Mouse (Mus musculus) monocyte, adult 5-6 weeks (primary cell): ENCODE data around the gene Mrps27. TPM values are rescaled to one million over a fixed set of nuclear protein-coding genes. Genes with fewer than 3 reads are reported as not detected.

Experiments
- ATAC-seq: fragments of 153-309, 156-312 bp; replicated peaks from 2 replicates; pipeline ENCODE4 v1.8.0; 2017; ENCODE audit warnings: mild to moderate bottlenecking; ENCODE audit not compliant: low TSS enrichment, insufficient number of reproducible peaks, severe bottlenecking, poor library complexity, low FRiP score
- total RNA-seq: library from RNA; stranded (forward); fragments of 200-1000, 200-491, 200-594 nt; gene quantifications from 3 replicates; pipeline ENCODE4 v1.2.3, GENCODE M21; 2017

Mrps27 gene
- total RNA-seq, 1 experiment from 2014 or later: 12.3 TPM

DNA sequence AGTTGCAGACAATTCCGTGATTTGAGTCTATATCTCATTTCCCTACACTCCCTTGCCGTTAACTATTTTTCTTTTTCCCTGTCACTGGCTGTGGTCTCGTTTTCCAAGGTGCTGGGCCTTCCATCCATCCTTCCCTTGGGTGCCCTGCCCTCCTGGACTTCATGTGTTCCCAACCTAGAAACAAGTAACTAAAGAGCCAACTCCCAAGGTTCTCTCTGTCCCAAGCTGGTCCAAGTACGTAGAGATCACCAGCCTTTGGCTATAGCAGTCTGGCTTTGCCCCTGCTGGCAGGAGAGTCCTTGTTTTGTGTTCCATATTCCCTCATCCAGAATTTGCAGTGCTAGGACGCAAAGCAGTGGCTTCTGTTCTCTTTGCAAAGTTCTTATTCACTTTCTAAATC is 106.7 kb downstream of the Mrps27 start:
- ATAC-seq: no peak

DNA sequence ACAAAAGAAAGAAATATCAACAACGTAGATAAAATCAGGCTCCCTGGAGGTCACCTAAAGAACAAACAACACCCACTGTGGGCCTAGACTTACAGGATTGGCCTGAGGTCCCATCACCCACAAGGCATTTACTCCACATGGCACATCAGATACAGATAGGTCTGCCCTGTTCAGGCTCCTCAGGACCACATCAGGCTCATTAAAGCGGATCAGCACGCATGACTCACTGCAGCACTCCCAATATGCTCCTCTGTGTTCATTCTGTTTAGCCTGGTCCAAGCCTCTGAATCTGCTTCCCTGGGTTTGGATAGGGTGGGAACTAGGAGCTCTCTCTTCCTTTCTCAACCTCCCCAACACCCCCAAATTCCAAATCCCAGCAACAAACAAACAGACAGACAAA is 107.9 kb downstream of the Mrps27 start:
- no peak for ATAC-seq

DNA sequence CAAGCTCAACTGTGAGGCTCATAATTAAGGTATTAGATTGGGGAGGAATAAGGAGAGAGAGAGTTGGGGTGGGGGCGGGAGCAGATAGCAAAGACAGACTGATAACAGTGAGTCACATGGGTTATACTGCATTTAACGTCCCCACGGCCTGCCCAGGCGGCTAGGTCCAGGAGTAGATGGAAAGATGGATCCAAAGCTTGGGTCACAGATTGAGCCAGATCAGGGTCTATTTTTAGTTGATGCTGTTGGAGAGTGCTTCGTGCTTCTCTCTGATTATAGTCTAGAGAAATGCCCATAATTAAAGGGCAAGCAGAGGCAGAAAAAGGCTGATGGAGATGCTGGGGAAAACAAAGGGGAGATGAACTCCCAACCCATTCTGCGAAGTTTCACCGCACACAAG is 110.4 kb downstream of the Mrps27 start:
- no peak for ATAC-seq

- no peak for ATAC-seq
Measured at GRCm38 (mm10) chr13:99458658-99459386, 114.2 kb downstream of the Mrps27 start.

DNA sequence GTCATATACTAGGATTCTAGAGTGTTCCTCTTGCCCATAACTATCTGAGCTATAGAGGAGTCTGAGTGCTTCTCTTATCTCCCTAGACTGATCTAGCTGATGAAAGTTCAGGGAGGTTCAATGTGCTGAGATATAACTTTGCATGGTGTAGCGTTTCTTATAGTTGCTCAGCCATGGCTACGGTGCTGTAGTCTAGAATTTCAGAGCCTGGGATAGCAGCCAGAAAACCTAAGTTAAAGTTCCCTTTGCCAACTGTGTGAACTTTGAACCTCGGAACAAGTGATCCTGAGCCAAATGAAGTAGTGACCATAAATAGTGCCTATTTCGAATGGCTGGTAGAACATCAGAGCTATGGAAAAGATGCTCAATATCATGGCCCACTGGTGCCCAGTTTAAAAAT is 115.0 kb downstream of the Mrps27 start:
- no peak for ATAC-seq

DNA sequence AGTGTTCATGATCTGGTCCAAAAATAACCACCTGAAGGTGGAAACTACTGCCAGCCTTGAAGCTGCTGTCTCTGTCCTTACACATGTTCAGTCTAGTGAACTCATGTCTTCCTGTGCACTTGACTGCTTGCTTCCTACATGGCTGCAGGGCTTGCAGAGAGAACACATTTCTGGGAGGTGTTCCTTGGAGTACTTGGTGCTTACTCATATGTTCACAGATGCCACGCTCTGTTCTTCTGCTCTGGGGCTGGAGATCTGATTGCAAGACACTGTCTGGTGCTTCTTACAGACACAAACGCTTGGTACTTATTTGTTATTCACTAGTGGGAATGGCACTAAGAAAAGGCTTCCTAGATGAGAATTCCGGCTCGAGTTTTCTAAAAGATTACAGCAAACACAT is 117.3 kb downstream of the Mrps27 start:
- no peak for ATAC-seq

- ATAC-seq: no peak
Measured at GRCm38 (mm10) chr13:99464551-99464950, 120.0 kb downstream of the Mrps27 start.

Other genes starting within 250 kb of the Mrps27 start
- under 0.01 to 0.10 TPM in 2 of 3 replicates, not detected in the other for gene Zfp366, start 160.0 kb upstream of the Mrps27 start, total RNA-seq
- 43.9 to 53.5 TPM (median 48.0 TPM) in 3 replicates for gene Ptcd2, start 81 bp upstream of the Mrps27 start, total RNA-seq
- 0.11 to 0.19 TPM (median 0.19 TPM) in 3 replicates for gene Map1b, start 171.8 kb downstream of the Mrps27 start, total RNA-seq